Mouse (Mus musculus) bone marrow macrophage, adult 2 months (primary cell): ENCODE results near the gene Rin3.

Source experiments
- CTCF ChIP-seq: IDR thresholded peaks from 2 replicates; pipeline ENCODE4 v1.5.1; 2012; ENCODE audit warnings: low read depth, mild to moderate bottlenecking, low read length, moderate library complexity
- POLR2A ChIP-seq: IDR thresholded peaks from 2 replicates; pipeline ENCODE4 v1.6.1; 2012; ENCODE audit warnings: mild to moderate bottlenecking, low read depth, low read length, borderline replicate concordance

- TF ChIP-seq CTCF (no peak), POLR2A (no peak)
Measured at GRCm38 (mm10) chr12:102340471-102340870, 57.6 kb downstream of the Rin3 start.
